Comparison of ENCODE assay signal across 8 mouse cellular contexts in genomic region chr7:137477950-137478620, GRCm38 (mm10). TPM values are rescaled to one million over a fixed set of nuclear protein-coding genes. Genes with fewer than 3 reads are reported as not detected.
DNase-seq lines count a peak whose midpoint lies in the region; ATAC-seq and TF ChIP-seq lines count a peak whose summit lies in the region.

No protein-coding gene starts in this region.

- ATAC-seq in cerebellum, adult (ENCODE audit: insufficient number of reproducible peaks, low FRiP score, low TSS enrichment), result peak; percentile 86
- ATAC-seq in forebrain, embryonic 14.5 days, result peak; percentile 94
- ATAC-seq in liver, embryonic 16.5 days (ENCODE audit: low read depth), result peak; percentile 83
- peak; percentile 96 for ATAC-seq in neural tube, embryonic 13.5 days (ENCODE audit: low read depth)

- H3K9me3 ChIP-seq in ES-Bruce4 (replicated peaks; ENCODE audit: control insufficient read depth, insufficient read depth, low read length, poor library complexity, severe bottlenecking), result no peaks in the 10 kb centered on the region
- no peaks in the 10 kb centered on the region for H3K9me3 ChIP-seq in forebrain, embryonic 14.5 days (replicated peaks; ENCODE audit: control insufficient read depth, low read length)
- no peaks in the 10 kb centered on the region for H3K9me3 ChIP-seq in liver, embryonic 16.5 days (replicated peaks; ENCODE audit: control insufficient read depth, low read length)
- no peaks in the 10 kb centered on the region for H3K9me3 ChIP-seq in neural tube, embryonic 13.5 days

- no peak overlapping the region for H3K9ac ChIP-seq in ES-Bruce4 (ENCODE audit: low read depth, poor library complexity, severe bottlenecking)
- no peak overlapping the region for H3K9ac ChIP-seq in forebrain, embryonic 14.5 days (ENCODE audit: low read length)
- no peak overlapping the region for H3K9ac ChIP-seq in liver, embryonic 16.5 days (ENCODE audit: low read depth, low read length)
- H3K9ac ChIP-seq in neural tube, embryonic 13.5 days, result peak overlapping the region; percentile 62

- TF ChIP-seq EP300 in ES-Bruce4 (IDR thresholded peaks at IDR 0.05; ENCODE audit: insufficient read depth, low read depth, low read length), result peak; percentile 75; the same call in 1 of the 2 replicates

- 15% methylated on average over 29 of the region's 30 CpGs for WGBS in forebrain, embryonic 14.5 days
- WGBS in large intestine, adult 2 months, result 12% methylated on average over 30 of the region's 30 CpGs
- 12% methylated on average over 30 of the region's 30 CpGs for WGBS in liver, embryonic 16.5 days (ENCODE audit: insufficient replicate concordance)
- WGBS in neural tube, embryonic 13.5 days, result 15% methylated on average over 30 of the region's 30 CpGs

- TF ChIP-seq CTCF in ES-Bruce4 (IDR thresholded peaks at IDR 0.05; ENCODE audit: low read depth, low read length), result peak; percentile 100

- H3K4me2 ChIP-seq in forebrain, embryonic 14.5 days (ENCODE audit: low read length), result peak overlapping the region; percentile 54
- H3K4me2 ChIP-seq in liver, embryonic 16.5 days (ENCODE audit: low read depth, low read length), result peak overlapping the region; percentile 26; the same call in 1 of the 2 replicates
- H3K4me2 ChIP-seq in neural tube, embryonic 13.5 days, result peak overlapping the region; percentile 55

- no peak overlapping the region for H3K4me3 ChIP-seq in ES-Bruce4 (ENCODE audit: low read depth, low read length)
- H3K4me3 ChIP-seq in forebrain, embryonic 14.5 days (ENCODE audit: low read depth, low read length), result peak overlapping the region; percentile 12; the same call in 1 of the 2 replicates
- no peak overlapping the region for H3K4me3 ChIP-seq in liver, embryonic 16.5 days (ENCODE audit: low read depth, low read length)
- peak overlapping the region; percentile 26 for H3K4me3 ChIP-seq in neural tube, embryonic 13.5 days

- no peaks in the 10 kb centered on the region for H3K36me3 ChIP-seq in ES-Bruce4 (ENCODE audit: control insufficient read depth, insufficient read depth, low read length, poor library complexity, severe bottlenecking)
- H3K36me3 ChIP-seq in forebrain, embryonic 14.5 days (ENCODE audit: control insufficient read depth, insufficient read depth, low read length), result no peaks in the 10 kb centered on the region
- H3K36me3 ChIP-seq in liver, embryonic 16.5 days (ENCODE audit: control insufficient read depth, insufficient read depth), result no peaks in the 10 kb centered on the region
- H3K36me3 ChIP-seq in neural tube, embryonic 13.5 days, result no peaks in the 10 kb centered on the region

- no peak for TF ChIP-seq POLR2A in ES-Bruce4 (IDR thresholded peaks at IDR 0.05; ENCODE audit: insufficient read depth, low read length)

- no peaks in the 10 kb centered on the region for H3K27me3 ChIP-seq in ES-Bruce4 (ENCODE audit: control insufficient read depth, insufficient read depth, low read length, poor library complexity, severe bottlenecking)
- no peaks in the 10 kb centered on the region for H3K27me3 ChIP-seq in forebrain, embryonic 14.5 days (replicated peaks; ENCODE audit: control insufficient read depth, insufficient read depth, low read length)
- H3K27me3 ChIP-seq in liver, embryonic 16.5 days (ENCODE audit: control insufficient read depth, insufficient read depth, low read depth, low read length), result no peaks in the 10 kb centered on the region
- H3K27me3 ChIP-seq in neural tube, embryonic 13.5 days, result peaks cover 6% of the 10 kb centered on the region; the same call in 1 of the 2 replicates

- no peak overlapping the region for H3K27ac ChIP-seq in ES-Bruce4 (ENCODE audit: insufficient read depth, low read length)
- H3K27ac ChIP-seq in forebrain, embryonic 14.5 days (ENCODE audit: low read depth, low read length), result no peak overlapping the region
- no peak overlapping the region for H3K27ac ChIP-seq in liver, embryonic 16.5 days (ENCODE audit: low read length)
- H3K27ac ChIP-seq in neural tube, embryonic 13.5 days (replicated peaks), result no peak overlapping the region

- DNase-seq in forebrain, embryonic 14.5 days (ENCODE audit: low spot score), result peak; percentile 93
- peak; percentile 97 to 99 for DNase-seq in heart, postnatal 14 days
- peak; percentile 82 for DNase-seq in large intestine, adult 2 months (ENCODE audit: low read depth, low spot score)
- peak; percentile 54 for DNase-seq in telencephalon, adult 2 months (ENCODE audit: low read depth, low spot score)

- intact Hi-C loops in heart, postnatal 14 days (cut with DNase I), result loop anchor here (1.0 to 5.0 kb wide), 5 partner anchors 73 to 1349 kb away; no protein-coding TSS in a partner anchor

- H3K4me1 ChIP-seq in ES-Bruce4 (ENCODE audit: control insufficient read depth, insufficient read depth, low read length), result no peaks in the 10 kb centered on the region
- no peaks in the 10 kb centered on the region for H3K4me1 ChIP-seq in forebrain, embryonic 14.5 days (ENCODE audit: control insufficient read depth, insufficient read depth, low read length)
- H3K4me1 ChIP-seq in liver, embryonic 16.5 days (ENCODE audit: control insufficient read depth, low read depth, low read length), result no peaks in the 10 kb centered on the region
- H3K4me1 ChIP-seq in neural tube, embryonic 13.5 days (replicated peaks), result peaks cover 3% of the 10 kb centered on the region; the same call in 1 of the 2 replicates

RNA-seq across cellular contexts. Expression of gene Glrx3, which starts 40.7 kb away (rescaled TPM):
- 272 and 274 TPM in 2 replicates for polyA plus RNA-seq in ES-Bruce4 (2011; ENCODE audit: insufficient read depth, insufficient read length, low read depth, missing spikeins)
- 312 and 339 TPM in 2 replicates for polyA plus RNA-seq in forebrain, embryonic 14.5 days (2014; fragmentation: Nextera tagmentation; extraction: Ambion mirVana)
- 100 to 1,000 TPM; 115 to 129 TPM for total RNA-seq in heart, postnatal 14 days (2021)
- 28.2 and 43.5 TPM in 2 replicates for polyA plus RNA-seq in large intestine, adult 2 months (2012; rRNA removed)
- polyA plus RNA-seq in liver, embryonic 16.5 days (2015; fragmentation: Nextera tagmentation; extraction: Ambion mirVana), result 62.0 and 68.2 TPM in 2 replicates
- 270 and 299 TPM in 2 replicates for polyA plus RNA-seq in neural tube, embryonic 13.5 days (2015; fragmentation: Nextera tagmentation; extraction: Ambion mirVana)

Comparison
In these comparisons a context has a peak if more than half of its experiments do, and no peak if none do; other contexts are left out.
1. H3K4me3 ChIP-seq: peak in forebrain, embryonic 14.5 days (single experiment) and neural tube, embryonic 13.5 days (single experiment); none in ES-Bruce4 (single experiment) and liver, embryonic 16.5 days (single experiment).
2. Peak in every context shown above with its lines, with median percentiles within 50 percentile points of each other: ATAC-seq, DNase-seq and H3K4me2 ChIP-seq.